Mouse (Mus musculus) ovary, adult 2 months (tissue): Measurements from ENCODE around the gene Tex26. TPM values are rescaled to one million over a fixed set of nuclear protein-coding genes. Genes with fewer than 3 reads are reported as not detected.

Experiments used
- polyA plus RNA-seq: library from polyadenylated mRNA; depleted of rRNA; stranded (reverse); fragments of >200 nt; gene quantifications from 2 replicates; pipeline ENCODE4 v1.2.3, GENCODE M21; 2012; rRNA removed

Tex26 gene
- 0.16 and 0.40 TPM in 2 replicates for polyA plus RNA-seq

DNA sequence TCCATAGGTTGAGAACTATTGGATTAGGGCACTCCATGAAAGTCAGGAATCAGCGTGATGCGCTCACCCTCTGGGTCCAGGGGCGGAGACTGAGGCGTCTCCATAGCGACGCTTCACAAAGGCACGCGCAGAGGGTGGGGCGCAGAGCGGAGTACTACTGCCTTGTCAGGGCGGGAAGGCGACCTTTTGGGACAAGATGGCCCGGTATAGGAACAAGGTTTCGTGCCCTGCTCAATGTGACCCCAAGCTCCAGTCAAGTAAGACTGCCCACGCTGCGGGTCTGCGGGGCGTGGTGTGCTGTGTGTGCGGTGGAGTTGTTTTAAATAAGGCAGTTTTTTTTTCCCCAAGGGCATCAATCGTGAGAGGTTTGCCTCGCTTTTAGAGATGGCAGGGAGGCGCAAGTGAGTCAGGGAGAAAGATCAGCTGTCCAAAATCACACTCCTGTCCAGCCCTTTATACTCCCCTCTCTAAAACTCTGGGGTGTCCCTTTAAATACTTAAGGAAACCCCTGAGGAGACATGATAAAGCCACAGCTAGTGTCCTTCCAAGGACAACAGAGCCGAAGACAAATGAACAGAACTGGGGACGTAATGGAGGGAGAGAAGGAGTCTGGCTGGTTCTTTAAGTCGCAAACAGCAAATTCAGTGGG, at the start of gene Tex26:
Tex26 (plus strand) TSS at position 130 of the 649 bp plus-strand sequence.

DNA sequence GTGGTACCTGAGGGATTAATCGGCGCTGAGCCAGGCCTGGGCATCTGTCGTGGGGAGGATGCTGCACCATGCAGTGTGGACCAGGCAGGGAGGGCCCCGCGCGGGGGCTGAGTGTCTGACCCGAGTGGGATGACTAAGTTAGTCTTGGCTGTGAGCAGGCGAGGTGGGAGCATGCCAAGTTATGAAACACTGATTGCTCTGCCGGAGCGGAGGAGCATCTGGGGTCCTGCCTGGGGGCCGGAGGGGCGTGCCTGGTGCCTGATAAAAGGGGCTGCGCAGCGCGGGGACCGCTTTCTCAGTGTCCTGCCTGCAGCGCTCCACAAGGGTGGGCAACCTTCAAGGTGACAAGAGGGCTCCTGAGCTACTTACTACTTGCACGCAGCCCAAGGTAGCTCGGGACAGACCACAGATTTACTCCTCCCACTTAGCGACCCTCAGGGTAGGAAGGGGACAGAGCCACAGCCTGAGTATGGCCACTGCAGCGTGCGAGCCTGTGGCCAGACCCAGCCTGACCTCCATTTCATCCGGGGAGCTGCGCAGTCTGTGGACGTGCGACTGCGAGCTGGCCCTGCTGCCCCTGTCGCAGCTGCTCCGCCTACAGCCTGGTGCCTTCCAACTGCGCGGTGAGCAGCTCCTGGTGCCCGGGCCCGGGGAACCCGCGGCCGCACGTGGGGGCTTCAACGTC, 27.8 kb upstream of the Tex26 start, which contains the start of gene Medag:
Medag (plus strand) TSS at position 241 of the 685 bp plus-strand sequence.

Other genes starting within 250 kb of the Tex26 start
- 30.2 and 44.8 TPM in 2 replicates for gene Alox5ap, start 174.9 kb upstream of the Tex26 start, polyA plus RNA-seq
- gene Medag, start 27.9 kb upstream of the Tex26 start, polyA plus RNA-seq, result 7.2 and 11.1 TPM in 2 replicates
- 2.5 and 3.0 TPM in 2 replicates for gene Wdr95, start 89.0 kb downstream of the Tex26 start, polyA plus RNA-seq
- gene Hsph1, start 196.7 kb downstream of the Tex26 start, polyA plus RNA-seq, result 16.5 and 20.8 TPM in 2 replicates
- gene B3glct, start 238.6 kb downstream of the Tex26 start, polyA plus RNA-seq, result 10.7 and 11.2 TPM in 2 replicates